Mouse (Mus musculus) forebrain, embryonic 15.5 days (tissue): Measurements from ENCODE around the gene Rpl36-ps4. TPM values are rescaled to one million over a fixed set of nuclear protein-coding genes. Genes with fewer than 3 reads are reported as not detected.
"Not testable (repeated sequence)": the region's sequence is repeated elsewhere in the genome, so short reads cannot be mapped to it uniquely, and the experiment has no call there.

Source experiments
- ATAC-seq: fragments of 200-750 bp; cut with Nextera tagmentation; replicated peaks from 2 replicates; pipeline ENCODE4 v1.8.0; 2017; ENCODE audit warnings: mild to moderate bottlenecking, moderate TSS enrichment, moderate library complexity
- H3K27ac ChIP-seq: fragments of 300-500 bp; sonication (generic); replicated peaks from 2 replicates; pipeline ENCODE4 v1.5.1; 2015; ENCODE audit warnings: mild to moderate bottlenecking, inconsistent platforms
- H3K27me3 ChIP-seq: fragments of 300-500 bp; sonication (generic); 2 replicates; pipeline ENCODE4 v1.6.1; 2015; ENCODE audit warnings: inconsistent platforms
- H3K36me3 ChIP-seq: fragments of 300-500 bp; sonication (generic); 2 replicates; pipeline ENCODE4 v1.6.1; 2015; ENCODE audit warnings: mild to moderate bottlenecking, inconsistent platforms
- H3K4me1 ChIP-seq: fragments of 300-500 bp; sonication (generic); 2 replicates; pipeline ENCODE4 v1.6.1; 2015; ENCODE audit warnings: inconsistent platforms
- H3K4me2 ChIP-seq: fragments of 300-500 bp; sonication (generic); replicated peaks from 2 replicates; pipeline ENCODE4 v1.6.1; 2015; ENCODE audit warnings: mild to moderate bottlenecking, inconsistent platforms
- H3K4me3 ChIP-seq: fragments of 300-500 bp; sonication (generic); 2 replicates; pipeline ENCODE4 v1.5.1; 2015; ENCODE audit warnings: mild to moderate bottlenecking, inconsistent platforms
- H3K9ac ChIP-seq: fragments of 300-500 bp; sonication (generic); replicated peaks from 2 replicates; pipeline ENCODE4 v1.6.1; 2015; ENCODE audit warnings: mild to moderate bottlenecking, inconsistent platforms
- H3K9me3 ChIP-seq: fragments of 300-500 bp; sonication (generic); 2 replicates; pipeline ENCODE4 v1.6.1; 2016; ENCODE audit warnings: inconsistent platforms
- WGBS: fragments of 180-500 bp; shearing (Covaris S2); methylation state at CpG from one replicate; pipeline ENCODE4 v1.1.7; 2015; ENCODE audit warnings: mixed read lengths; 5-methylcytosine and 5-hydroxymethylcytosine counted together
- polyA plus RNA-seq: library from polyadenylated mRNA; unstranded; fragments of >200 nt; fragmentation: Nextera tagmentation; extraction: Ambion mirVana; gene quantifications from 2 replicates; pipeline ENCODE4 v1.2.1, GENCODE M21; 2015

Rpl36-ps4 gene
- polyA plus RNA-seq, 1 experiment from 2014 or later: not detected

DNA sequence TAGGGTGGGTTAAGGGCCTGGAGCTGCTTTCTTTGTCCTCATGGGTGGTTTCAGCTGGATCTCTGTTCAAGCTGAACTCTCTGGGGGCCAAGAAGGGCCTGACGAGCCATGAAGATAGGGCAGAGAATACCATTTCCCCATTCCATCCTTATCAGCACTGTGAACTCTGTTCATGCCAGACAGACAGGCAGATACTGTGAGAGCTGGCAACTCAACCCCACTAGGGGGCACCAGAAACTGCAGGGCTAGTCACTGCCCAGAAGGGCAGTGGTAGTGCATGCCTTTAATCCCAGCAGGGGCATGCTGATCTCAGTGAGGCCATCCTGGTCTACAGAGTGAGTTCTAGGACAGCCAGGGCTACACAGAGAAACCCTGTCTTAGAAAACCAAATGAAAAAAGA, 38.2 kb upstream of the Rpl36-ps4 start:
- H3K36me3 ChIP-seq: no peaks in the 10 kb centered on the region
- no peak overlapping the region for H3K4me3 ChIP-seq
- no peak overlapping the region for H3K4me2 ChIP-seq
- no peak for ATAC-seq
- H3K9ac ChIP-seq: no peak overlapping the region
- no peaks in the 10 kb centered on the region for H3K27me3 ChIP-seq
- H3K4me1 ChIP-seq: peaks cover 13% of the 10 kb centered on the region
- no peaks in the 10 kb centered on the region for H3K9me3 ChIP-seq
- 54% methylated on average over 1 of the region's 1 CpGs for WGBS
- H3K27ac ChIP-seq: no peak overlapping the region

DNA sequence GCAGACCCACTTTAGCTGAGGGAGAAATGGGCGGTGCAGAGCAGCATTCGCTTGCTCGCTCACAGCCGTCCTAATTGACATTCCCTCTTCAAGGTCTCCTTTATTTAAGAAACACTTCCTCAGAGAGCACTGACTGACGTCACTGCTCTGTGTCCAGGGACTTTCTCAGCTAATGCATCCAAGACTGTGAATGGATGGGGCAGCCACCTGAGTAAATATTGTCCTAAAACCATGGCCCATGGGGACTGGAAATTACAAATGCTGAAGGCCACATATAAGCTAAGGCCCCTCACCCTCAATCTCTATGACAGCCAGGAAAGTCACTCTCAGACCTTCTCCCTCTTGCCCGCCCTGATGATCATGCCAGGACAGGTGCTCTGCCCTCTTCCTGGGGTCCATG, 23.6 kb upstream of the Rpl36-ps4 start:
- Histone ChIP-seq H3K27ac (no peak overlapping the region), H3K9me3 (no peaks in the 10 kb centered on the region), H3K4me1 (0 out of 2 replicates have a peak, but pooled peaks cover 7% of the 10 kb centered on the region), H3K4me3 (no peak overlapping the region), H3K36me3 (no peaks in the 10 kb centered on the region), H3K9ac (no peak overlapping the region), H3K27me3 (no peaks in the 10 kb centered on the region), H3K4me2 (no peak overlapping the region)
- WGBS: 43% methylated on average over 6 of the region's 6 CpGs
- ATAC-seq: no peak

GRCm38 (mm10) chr17:87900677-87901076, 20.1 kb upstream of the Rpl36-ps4 start:
- no peak for ATAC-seq

GRCm38 (mm10) chr17:87901163-87901562, 19.6 kb upstream of the Rpl36-ps4 start:
- no peak overlapping the region for H3K27ac ChIP-seq
- H3K9me3 ChIP-seq: no peaks in the 10 kb centered on the region
- H3K4me2 ChIP-seq: no peak overlapping the region
- no peak overlapping the region for H3K9ac ChIP-seq
- no peak overlapping the region for H3K4me3 ChIP-seq
- 34% methylated on average over 7 of the region's 7 CpGs for WGBS
- no peak for ATAC-seq
- no peaks in the 10 kb centered on the region for H3K27me3 ChIP-seq
- H3K4me1 ChIP-seq: peaks cover 14% of the 10 kb centered on the region
- no peaks in the 10 kb centered on the region for H3K36me3 ChIP-seq

More at GRCm38 (mm10) chr17:87900677-87901076, 20.1 kb upstream of the Rpl36-ps4 start:
- WGBS: 54% methylated on average over 4 of the region's 4 CpGs
- peaks cover 14% of the 10 kb centered on the region for H3K4me1 ChIP-seq
- H3K36me3 ChIP-seq: no peaks in the 10 kb centered on the region
- no peak overlapping the region for H3K9ac ChIP-seq
- H3K27ac ChIP-seq: no peak overlapping the region
- no peaks in the 10 kb centered on the region for H3K9me3 ChIP-seq
- H3K27me3 ChIP-seq: no peaks in the 10 kb centered on the region
- H3K4me3 ChIP-seq: no peak overlapping the region
- no peak overlapping the region for H3K4me2 ChIP-seq

DNA sequence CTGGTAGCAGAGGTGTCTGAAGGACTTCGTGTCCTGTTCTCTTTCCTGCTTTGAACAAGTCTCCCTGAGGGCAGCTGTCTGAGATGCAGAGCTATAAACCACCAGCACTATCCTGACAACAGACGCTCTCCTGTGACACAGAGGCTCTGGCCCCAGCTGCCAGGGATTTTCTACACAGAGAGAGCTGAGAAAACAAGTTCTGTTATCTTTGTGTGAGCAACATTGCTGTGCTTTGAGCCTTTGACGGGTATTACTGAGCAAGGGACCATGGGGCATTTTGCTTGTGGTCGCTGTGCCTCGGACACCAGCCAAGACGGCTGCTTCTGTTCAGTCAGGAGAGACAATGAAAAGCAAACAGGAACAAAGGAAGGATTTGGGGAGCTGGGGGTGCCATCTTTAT, 17.6 kb upstream of the Rpl36-ps4 start:
- ATAC-seq: no peak

DNA sequence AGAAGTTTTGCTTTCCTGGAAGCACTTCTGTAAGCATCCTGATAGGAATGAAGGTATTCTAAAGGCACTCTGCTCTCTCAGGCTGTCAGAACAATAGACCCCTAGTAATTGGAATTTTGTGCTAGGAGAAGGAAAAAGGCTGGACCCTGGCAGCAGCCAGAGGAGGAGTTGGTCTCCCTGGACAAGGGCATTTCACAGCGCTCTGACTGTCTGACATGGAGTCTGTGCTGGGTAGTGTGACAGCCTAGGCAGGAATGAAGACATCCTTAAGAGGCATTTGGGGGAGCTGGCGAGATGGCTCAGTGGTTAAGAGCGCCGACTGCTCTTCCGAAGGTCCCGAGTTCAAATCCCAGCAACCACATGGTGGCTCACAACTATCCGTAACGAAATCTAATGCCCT, 17.1 kb upstream of the Rpl36-ps4 start:
- no peak overlapping the region for H3K4me3 ChIP-seq
- no peaks in the 10 kb centered on the region for H3K36me3 ChIP-seq
- no peak overlapping the region for H3K4me2 ChIP-seq
- no peaks in the 10 kb centered on the region for H3K9me3 ChIP-seq
- H3K4me1 ChIP-seq: peaks cover 14% of the 10 kb centered on the region
- 92% methylated on average over 8 of the region's 8 CpGs for WGBS
- no peak overlapping the region for H3K9ac ChIP-seq
- H3K27ac ChIP-seq: peak overlapping the region; percentile 3; the same call in 1 of the 2 replicates
- ATAC-seq: no peak
- H3K27me3 ChIP-seq: no peaks in the 10 kb centered on the region

More for the DNA sequence above, 17.6 kb upstream of the Rpl36-ps4 start:
- H3K27me3 ChIP-seq: no peaks in the 10 kb centered on the region
- no peak overlapping the region for H3K9ac ChIP-seq
- no peaks in the 10 kb centered on the region for H3K9me3 ChIP-seq
- H3K27ac ChIP-seq: peak overlapping the region; percentile 3; the same call in 1 of the 2 replicates
- no peaks in the 10 kb centered on the region for H3K36me3 ChIP-seq
- no peak overlapping the region for H3K4me2 ChIP-seq
- H3K4me1 ChIP-seq: peaks cover 14% of the 10 kb centered on the region
- 8% methylated on average over 6 of the region's 6 CpGs for WGBS
- H3K4me3 ChIP-seq: no peak overlapping the region

DNA sequence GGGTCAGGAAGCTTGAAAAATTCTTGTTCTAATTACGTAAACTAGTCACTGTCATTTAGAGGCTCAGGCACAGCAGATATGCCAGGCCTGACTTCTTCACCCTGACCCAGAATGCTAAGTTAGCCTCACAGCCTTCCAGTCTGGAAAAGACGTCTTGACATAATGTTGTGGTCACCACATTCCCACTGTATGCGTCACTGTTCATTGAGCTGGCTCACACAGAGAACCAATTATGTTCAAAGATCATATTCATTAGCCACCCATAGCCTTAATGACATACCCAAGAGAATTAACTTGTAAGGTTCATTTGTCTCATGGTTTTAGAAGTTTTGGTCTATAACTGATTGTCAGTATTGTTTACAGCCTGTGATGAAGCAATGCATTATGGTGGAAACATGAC, 5.4 kb upstream of the Rpl36-ps4 start:
- no peaks in the 10 kb centered on the region for H3K36me3 ChIP-seq
- H3K27ac ChIP-seq: no peak overlapping the region
- H3K4me2 ChIP-seq: no peak overlapping the region
- WGBS: 88% methylated on average over 3 of the region's 3 CpGs
- no peaks in the 10 kb centered on the region for H3K4me1 ChIP-seq
- H3K9ac ChIP-seq: no peak overlapping the region
- H3K9me3 ChIP-seq: peaks cover 8% of the 10 kb centered on the region; the same call in 1 of the 2 replicates
- ATAC-seq: no peak
- H3K4me3 ChIP-seq: no peak overlapping the region
- H3K27me3 ChIP-seq: no peaks in the 10 kb centered on the region

GRCm38 (mm10) chr17:87918121-87918520, 2.7 kb upstream of the Rpl36-ps4 start:
- WGBS: 87% methylated on average over 5 of the region's 5 CpGs
- H3K27me3 ChIP-seq: no peaks in the 10 kb centered on the region

DNA sequence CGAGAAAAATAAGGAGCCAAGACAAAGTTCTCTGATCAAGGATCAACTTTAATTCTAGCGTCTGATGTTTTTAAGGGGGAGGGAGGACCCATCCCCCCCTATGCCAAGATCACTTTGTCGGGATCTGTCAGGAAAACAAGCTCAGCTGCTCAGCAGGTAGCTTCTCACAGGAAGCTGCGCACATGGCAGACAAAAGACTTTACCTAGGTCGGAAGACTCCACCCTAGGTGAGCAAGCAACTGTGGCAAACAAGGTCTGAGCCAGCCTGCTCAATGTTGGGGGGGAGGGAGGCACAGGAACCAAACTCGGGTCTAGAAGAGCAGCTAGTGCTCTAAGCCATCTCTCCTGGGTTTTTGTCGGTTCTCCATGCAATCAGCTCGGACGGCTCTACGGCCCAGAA, 13.5 kb downstream of the Rpl36-ps4 start:
- no peaks in the 10 kb centered on the region for H3K9me3 ChIP-seq
- no peaks in the 10 kb centered on the region for H3K36me3 ChIP-seq
- ATAC-seq: no peak
- 86% methylated on average over 10 of the region's 10 CpGs for WGBS
- H3K4me2 ChIP-seq: no peak overlapping the region
- H3K27ac ChIP-seq: no peak overlapping the region
- H3K4me1 ChIP-seq: no peaks in the 10 kb centered on the region
- no peak overlapping the region for H3K9ac ChIP-seq
- H3K4me3 ChIP-seq: no peak overlapping the region
- H3K27me3 ChIP-seq: no peaks in the 10 kb centered on the region

More at GRCm38 (mm10) chr17:87918121-87918520, 2.7 kb upstream of the Rpl36-ps4 start:
- Histone ChIP-seq H3K4me3 (no peak overlapping the region), H3K4me2 (no peak overlapping the region), H3K27ac (no peak overlapping the region), H3K36me3 (no peaks in the 10 kb centered on the region), H3K9me3 (no peaks in the 10 kb centered on the region), H3K4me1 (no peaks in the 10 kb centered on the region), H3K9ac (no peak overlapping the region)
- ATAC-seq: no peak

- Histone ChIP-seq H3K9me3 (no peaks in the 10 kb centered on the region), H3K4me2 (no peak overlapping the region), H3K4me1 (no peaks in the 10 kb centered on the region), H3K9ac (no peak overlapping the region), H3K4me3 (no peak overlapping the region), H3K27me3 (no peaks in the 10 kb centered on the region), H3K27ac (no peak overlapping the region), H3K36me3 (no peaks in the 10 kb centered on the region)
- WGBS: 93% methylated on average over 8 of the region's 8 CpGs
- ATAC-seq: no peak
Measured at GRCm38 (mm10) chr17:87934736-87935135, 14.0 kb downstream of the Rpl36-ps4 start.

DNA sequence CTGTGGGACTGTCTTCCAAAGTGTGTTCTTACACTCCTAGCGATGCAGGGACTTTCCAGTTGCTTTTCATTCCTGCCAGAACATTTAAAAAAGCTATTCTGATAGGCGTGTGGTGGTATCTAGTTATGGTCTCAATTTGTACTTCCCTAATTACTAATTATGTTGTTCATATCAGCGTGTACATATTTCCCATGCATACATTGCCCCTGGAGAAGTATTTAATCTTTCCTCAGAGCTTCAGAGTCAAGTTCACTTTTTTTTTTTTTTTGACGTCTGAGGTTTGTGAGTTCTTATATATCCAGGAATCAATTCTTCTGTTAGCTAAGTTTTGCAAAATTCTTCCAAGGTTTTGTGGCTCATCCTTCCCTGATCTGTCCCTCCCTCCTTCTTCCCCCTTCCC, 15.4 kb downstream of the Rpl36-ps4 start:
- no peak for ATAC-seq
- no peak overlapping the region for H3K4me3 ChIP-seq
- H3K27ac ChIP-seq: no peak overlapping the region
- H3K36me3 ChIP-seq: no peaks in the 10 kb centered on the region
- no peak overlapping the region for H3K9ac ChIP-seq
- H3K4me2 ChIP-seq: no peak overlapping the region
- no peaks in the 10 kb centered on the region for H3K4me1 ChIP-seq
- H3K27me3 ChIP-seq: no peaks in the 10 kb centered on the region
- H3K9me3 ChIP-seq: no peaks in the 10 kb centered on the region
- 87% methylated on average over 4 of the region's 4 CpGs for WGBS

GRCm38 (mm10) chr17:87948965-87949584, 28.3 kb downstream of the Rpl36-ps4 start:
- no peaks in the 10 kb centered on the region for H3K4me1 ChIP-seq
- H3K4me2 ChIP-seq: no peak overlapping the region
- no peak overlapping the region for H3K9ac ChIP-seq
- H3K27ac ChIP-seq: no peak overlapping the region
- WGBS: 42% methylated on average over 16 of the region's 16 CpGs
- ATAC-seq: peak; percentile 78
- no peaks in the 10 kb centered on the region for H3K27me3 ChIP-seq
- no peak overlapping the region for H3K4me3 ChIP-seq
- H3K9me3 ChIP-seq: no peaks in the 10 kb centered on the region
- no peaks in the 10 kb centered on the region for H3K36me3 ChIP-seq

GRCm38 (mm10) chr17:87954618-87955124, 33.9 kb downstream of the Rpl36-ps4 start:
- not testable (repeated sequence) for H3K27me3 ChIP-seq, H3K36me3 ChIP-seq, H3K4me2 ChIP-seq, ATAC-seq, H3K4me3 ChIP-seq, H3K9me3 ChIP-seq, H3K9ac ChIP-seq, H3K4me1 ChIP-seq, H3K27ac ChIP-seq
- 92% methylated on average over 13 of the region's 13 CpGs for WGBS
